Mouse (Mus musculus): ENCODE measurements around the gene Gid4. TPM values are rescaled to one million over a fixed set of nuclear protein-coding genes. Genes with fewer than 3 reads are reported as not detected.

Gene Gid4
- polyA plus RNA-seq, 1 experiment from 2014 or later: 25.2 TPM

DNA sequence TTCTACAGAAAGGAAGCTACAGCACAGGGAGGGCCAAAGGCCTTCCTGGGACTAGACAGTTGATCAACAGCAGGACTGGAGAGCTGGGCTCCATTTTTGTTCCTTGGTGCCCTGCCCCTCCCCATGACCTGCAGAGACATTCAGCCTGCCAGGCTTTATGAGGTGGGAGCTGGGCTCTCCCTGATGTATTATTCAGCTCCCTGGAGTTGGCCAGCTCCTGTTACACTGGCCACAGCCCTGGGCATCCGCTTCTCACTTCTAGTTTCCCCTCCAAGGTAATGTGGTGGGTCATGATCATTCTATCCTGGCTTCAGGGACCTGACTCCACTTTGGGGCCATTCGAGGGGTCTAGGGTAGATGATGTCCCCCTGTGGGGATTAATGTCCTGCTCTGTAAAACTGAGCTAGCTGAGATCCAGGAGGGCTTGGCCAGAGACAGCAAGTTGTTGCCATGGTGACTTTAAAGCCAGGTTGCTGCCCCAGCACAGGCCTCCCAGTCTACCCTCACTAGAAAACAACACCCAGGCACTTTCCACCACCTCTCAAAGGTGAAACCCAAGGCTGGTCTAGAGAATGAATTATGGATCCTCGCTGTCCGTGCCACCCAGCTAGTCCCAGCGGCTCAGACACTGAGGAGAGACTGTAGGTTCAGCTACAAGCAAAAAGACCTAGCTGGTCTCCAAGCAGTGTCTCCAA, 58.9 kb downstream of the Gid4 start:
- no peak overlapping the region for H3K4me3 ChIP-seq
- no peaks in the 10 kb centered on the region for H3K4me1 ChIP-seq (replicated peaks)
- no peak for ATAC-seq (ENCODE audit: low FRiP score, low read depth)
- no peaks in the 10 kb centered on the region for H3K36me3 ChIP-seq
- H3K9ac ChIP-seq: no peak overlapping the region
- H3K4me2 ChIP-seq: no peak overlapping the region
- no peaks in the 10 kb centered on the region for H3K27me3 ChIP-seq
- no peaks in the 10 kb centered on the region for H3K9me3 ChIP-seq
- 91% methylated on average over 5 of the region's 5 CpGs for WGBS
- H3K27ac ChIP-seq (replicated peaks): no peak overlapping the region

DNA sequence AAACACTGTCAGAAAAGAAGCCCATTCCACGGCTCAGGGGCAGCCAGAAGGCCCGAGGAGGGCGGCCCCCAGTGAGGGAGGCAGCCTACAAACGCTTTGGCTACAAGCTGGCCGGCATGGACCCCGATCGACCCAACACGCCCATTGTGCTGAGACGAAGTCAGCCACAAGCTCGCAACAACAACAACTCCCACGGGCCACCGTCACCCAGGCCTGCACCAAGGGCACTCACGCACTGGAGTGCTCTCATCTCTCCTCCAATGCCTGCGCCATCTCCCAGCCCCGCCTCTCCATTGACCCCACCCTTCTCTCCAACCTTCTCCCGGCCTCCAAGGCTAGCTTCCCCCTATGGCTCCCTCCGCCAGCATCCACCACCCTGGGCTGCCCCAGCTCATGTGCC, 61.2 kb downstream of the Gid4 start:
- Histone ChIP-seq H3K4me2 (no peak overlapping the region), H3K27me3 (no peaks in the 10 kb centered on the region), H3K9ac (no peak overlapping the region), H3K4me1 (replicated peaks) (no peaks in the 10 kb centered on the region), H3K36me3 (no peaks in the 10 kb centered on the region), H3K9me3 (no peaks in the 10 kb centered on the region), H3K27ac (replicated peaks) (no peak overlapping the region), H3K4me3 (no peak overlapping the region)
- 38% methylated on average over 17 of the region's 17 CpGs for WGBS
- no peak for ATAC-seq (ENCODE audit: low FRiP score, low read depth)

DNA sequence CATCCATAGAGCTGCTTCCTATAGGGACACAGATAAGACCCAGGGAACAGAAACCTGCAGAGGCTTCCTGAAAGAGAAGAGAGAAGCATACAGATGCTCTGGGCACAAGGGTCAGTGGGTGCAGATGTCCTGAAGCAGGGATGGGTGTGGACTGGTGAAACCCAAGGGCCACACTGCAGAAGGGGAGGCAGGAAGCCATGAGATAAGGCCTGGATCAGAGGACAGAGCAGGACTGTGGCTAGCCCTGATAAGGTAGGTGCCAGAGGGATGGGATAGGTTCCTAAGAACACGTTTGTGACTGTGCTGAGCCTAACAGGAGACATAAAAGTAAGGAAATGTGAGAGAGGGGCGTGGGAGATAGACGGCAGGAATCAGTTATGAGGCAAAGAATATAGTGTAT, 69.3 kb downstream of the Gid4 start:
- Histone ChIP-seq H3K27ac (replicated peaks) (no peak overlapping the region), H3K27me3 (no peaks in the 10 kb centered on the region), H3K9ac (no peak overlapping the region), H3K9me3 (no peaks in the 10 kb centered on the region), H3K36me3 (no peaks in the 10 kb centered on the region), H3K4me3 (no peak overlapping the region), H3K4me1 (replicated peaks) (no peaks in the 10 kb centered on the region), H3K4me2 (no peak overlapping the region)
- no peak for ATAC-seq (ENCODE audit: low FRiP score, low read depth)
- 68% methylated on average over 3 of the region's 3 CpGs for WGBS

DNA sequence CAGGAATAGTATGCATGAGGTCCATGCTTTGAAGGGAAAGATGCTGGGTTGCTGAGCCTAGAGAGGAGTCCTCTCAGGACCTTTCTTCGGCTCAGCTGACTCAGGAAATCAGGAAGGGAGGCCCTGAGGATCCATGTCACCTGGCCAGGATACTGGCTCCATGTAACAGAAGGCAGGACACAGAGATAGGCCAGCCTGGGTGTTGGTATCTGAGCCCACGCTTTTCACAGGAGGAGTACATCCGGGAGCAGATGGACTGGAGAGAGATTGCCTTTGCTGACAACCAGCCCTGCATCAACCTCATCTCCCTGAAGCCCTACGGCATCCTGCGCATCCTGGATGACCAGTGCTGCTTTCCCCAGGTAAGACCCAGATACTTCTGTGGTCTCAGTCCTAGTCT, 75.8 kb downstream of the Gid4 start:
- WGBS: 85% methylated on average over 5 of the region's 5 CpGs
- no peak overlapping the region for H3K9ac ChIP-seq
- no peaks in the 10 kb centered on the region for H3K9me3 ChIP-seq
- H3K27me3 ChIP-seq: no peaks in the 10 kb centered on the region
- H3K4me3 ChIP-seq: no peak overlapping the region
- no peak overlapping the region for H3K27ac ChIP-seq (replicated peaks)
- H3K4me1 ChIP-seq (replicated peaks): no peaks in the 10 kb centered on the region
- H3K4me2 ChIP-seq: no peak overlapping the region
- ATAC-seq (ENCODE audit: low FRiP score, low read depth): no peak
- no peaks in the 10 kb centered on the region for H3K36me3 ChIP-seq

DNA sequence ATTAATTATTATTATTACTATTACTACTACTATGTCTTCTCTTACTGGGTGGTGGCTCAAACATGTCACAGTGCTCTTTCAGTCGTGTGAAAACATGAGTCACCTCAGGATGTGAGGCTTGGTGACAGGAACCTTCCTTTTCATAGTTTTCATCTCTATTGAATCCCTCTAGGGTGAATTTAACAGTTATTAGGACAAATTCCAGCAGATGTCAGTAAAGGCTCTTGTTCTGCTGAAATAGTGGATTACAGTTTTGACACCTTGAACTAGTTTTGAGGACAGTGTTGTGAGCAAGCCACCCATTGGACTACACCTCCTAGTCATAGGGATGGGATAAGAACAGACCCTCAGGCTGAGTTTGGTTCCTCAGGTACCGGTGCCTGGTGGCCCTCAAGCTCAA, 78.7 kb downstream of the Gid4 start:
- 68% methylated on average over 2 of the region's 2 CpGs for WGBS
- no peak for ATAC-seq (ENCODE audit: low FRiP score, low read depth)
- H3K27ac ChIP-seq (replicated peaks): no peak overlapping the region
- H3K36me3 ChIP-seq: no peaks in the 10 kb centered on the region
- H3K27me3 ChIP-seq: no peaks in the 10 kb centered on the region
- no peak overlapping the region for H3K4me3 ChIP-seq
- no peak overlapping the region for H3K9ac ChIP-seq
- H3K9me3 ChIP-seq: no peaks in the 10 kb centered on the region
- H3K4me2 ChIP-seq: no peak overlapping the region
- H3K4me1 ChIP-seq (replicated peaks): no peaks in the 10 kb centered on the region

Other genes starting within 250 kb of the Gid4 start
- 47.7 and 50.9 TPM in 2 replicates for gene Srebf1, start 194.6 kb upstream of the Gid4 start, polyA plus RNA-seq (2015; fragmentation: Nextera tagmentation; extraction: Ambion mirVana)
- gene Tom1l2, start 64.2 kb upstream of the Gid4 start, polyA plus RNA-seq (2015; fragmentation: Nextera tagmentation; extraction: Ambion mirVana): 65.4 and 71.4 TPM in 2 replicates
- 7.1 and 7.7 TPM in 2 replicates for gene Drc3, start 63.8 kb upstream of the Gid4 start, polyA plus RNA-seq (2015; fragmentation: Nextera tagmentation; extraction: Ambion mirVana)
- gene Atpaf2, start 1.3 kb downstream of the Gid4 start, polyA plus RNA-seq (2015; fragmentation: Nextera tagmentation; extraction: Ambion mirVana): 41.1 and 41.4 TPM in 2 replicates
- 95.5 and 99.9 TPM in 2 replicates for gene Drg2, start 37.4 kb downstream of the Gid4 start, polyA plus RNA-seq (2015; fragmentation: Nextera tagmentation; extraction: Ambion mirVana)
- gene Myo15, start 52.2 kb downstream of the Gid4 start, polyA plus RNA-seq (2015; fragmentation: Nextera tagmentation; extraction: Ambion mirVana): 0.19 and 0.22 TPM in 2 replicates
- gene Alkbh5, start 119.2 kb downstream of the Gid4 start, polyA plus RNA-seq (2015; fragmentation: Nextera tagmentation; extraction: Ambion mirVana): 22.1 and 23.4 TPM in 2 replicates